Mouse (Mus musculus) lung, postnatal 25 days (tissue): ENCODE data around the gene Gng2.

Source experiments
- DNase-seq: peaks from one replicate; pipeline ENCODE4 v3.0.0; 2022; ENCODE audit warnings: low spot score

Gng2 gene

GRCm38 (mm10) chr14:19977271-19978024 lies at the start of gene Gng2:
TSS of gene Gng2 (minus strand) at chr14:19977627.
- no peak for DNase-seq

DNA sequence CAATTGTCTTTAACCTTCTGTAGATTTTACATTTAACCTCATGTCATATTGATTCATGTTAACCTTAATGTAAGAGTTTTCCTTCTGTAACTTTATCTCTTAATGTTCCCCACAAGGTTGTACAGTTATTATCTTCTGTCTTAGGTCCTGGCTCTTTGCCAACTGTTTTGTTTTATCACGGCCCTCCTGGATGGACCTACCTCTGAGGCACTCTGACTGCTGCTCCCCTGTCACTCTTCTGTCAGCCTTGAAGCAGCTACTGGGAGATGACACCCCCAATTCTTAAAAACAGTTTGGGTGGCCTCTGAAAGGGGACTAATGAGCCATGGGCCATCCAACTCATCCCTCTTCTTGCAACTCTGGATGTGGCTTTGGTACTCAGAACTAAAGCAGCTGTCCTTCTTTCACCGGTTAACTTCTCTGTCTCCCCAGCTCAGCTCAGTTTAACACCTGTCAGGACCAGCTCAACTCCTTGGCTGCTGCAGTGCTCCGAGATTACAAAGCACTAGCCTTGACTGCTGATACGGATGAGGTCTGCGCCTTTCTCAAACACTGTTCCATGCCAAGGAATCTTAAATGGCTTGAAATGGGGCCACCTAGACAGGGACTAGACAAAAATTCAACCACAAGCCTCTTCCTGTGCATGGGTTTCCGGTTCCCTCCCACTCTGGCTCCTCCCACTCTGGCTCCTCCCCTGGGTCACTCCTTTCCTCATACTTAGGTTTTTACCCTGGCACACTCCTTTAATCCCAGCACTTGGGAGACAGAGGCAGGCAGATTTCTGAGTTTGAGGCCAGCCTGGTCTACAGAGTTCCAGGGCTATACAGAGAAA lies 47.7 kb upstream of the Gng2 start:
- DNase-seq = no peak

- no peak for DNase-seq
Measured at GRCm38 (mm10) chr14:20023939-20024338, 46.5 kb upstream of the Gng2 start.

- no peak for DNase-seq
Measured at GRCm38 (mm10) chr14:20019486-20019885, 42.1 kb upstream of the Gng2 start.

GRCm38 (mm10) chr14:20012506-20013275 lies 35.3 kb upstream of the Gng2 start:
- DNase-seq = no peak

- no peak for DNase-seq
Measured at GRCm38 (mm10) chr14:20007446-20007845, 30.0 kb upstream of the Gng2 start.

- DNase-seq = no peak
Measured at GRCm38 (mm10) chr14:20004777-20005289, 27.4 kb upstream of the Gng2 start.

DNA sequence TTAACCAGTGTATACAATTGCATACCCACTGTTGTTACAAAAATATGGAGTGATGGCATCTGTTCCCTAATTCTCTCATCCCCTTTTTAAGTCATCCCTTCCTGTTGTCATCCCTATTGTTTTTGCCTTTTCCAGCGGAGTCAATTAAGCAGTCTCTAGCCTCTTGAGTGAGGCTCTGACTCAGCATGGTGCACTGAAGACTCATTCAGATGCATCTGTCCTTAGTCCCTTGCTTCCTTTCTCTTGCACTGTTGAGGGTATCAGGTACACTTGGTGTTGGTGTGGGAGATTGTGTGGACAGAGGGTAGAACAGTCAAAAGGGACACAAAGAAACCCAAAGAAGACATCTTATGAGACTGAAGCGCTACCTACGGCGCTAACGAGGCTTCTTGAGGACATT lies 19.4 kb upstream of the Gng2 start:
- DNase-seq = no peak

- no peak for DNase-seq
Measured at GRCm38 (mm10) chr14:19995943-19996342, 18.5 kb upstream of the Gng2 start.

DNA sequence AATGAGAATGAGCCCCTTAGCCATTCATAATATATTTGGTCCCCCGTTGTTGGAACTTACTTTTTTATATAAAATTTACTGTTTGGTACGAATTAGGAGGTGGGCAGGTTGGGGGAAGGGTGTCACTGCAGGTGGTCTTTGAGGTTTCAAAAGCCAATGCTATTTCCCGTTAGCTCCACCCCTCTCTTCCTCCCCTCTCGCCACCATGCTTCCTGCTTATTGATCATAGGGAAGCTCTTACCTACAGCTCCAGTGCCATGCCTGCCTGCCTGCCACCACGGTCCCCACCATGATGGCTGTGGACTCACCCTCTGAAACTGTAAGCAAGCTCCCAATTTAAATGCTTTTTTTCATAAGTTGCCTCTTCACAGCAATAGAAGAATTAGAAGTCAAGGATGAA lies 16.6 kb upstream of the Gng2 start:
- DNase-seq = no peak

GRCm38 (mm10) chr14:19993570-19993883 lies 16.1 kb upstream of the Gng2 start:
- DNase-seq = no peak

- no peak for DNase-seq
Measured at GRCm38 (mm10) chr14:19992873-19993569, 15.6 kb upstream of the Gng2 start.

GRCm38 (mm10) chr14:19991861-19992260 lies 14.4 kb upstream of the Gng2 start:
- DNase-seq = no peak

DNA sequence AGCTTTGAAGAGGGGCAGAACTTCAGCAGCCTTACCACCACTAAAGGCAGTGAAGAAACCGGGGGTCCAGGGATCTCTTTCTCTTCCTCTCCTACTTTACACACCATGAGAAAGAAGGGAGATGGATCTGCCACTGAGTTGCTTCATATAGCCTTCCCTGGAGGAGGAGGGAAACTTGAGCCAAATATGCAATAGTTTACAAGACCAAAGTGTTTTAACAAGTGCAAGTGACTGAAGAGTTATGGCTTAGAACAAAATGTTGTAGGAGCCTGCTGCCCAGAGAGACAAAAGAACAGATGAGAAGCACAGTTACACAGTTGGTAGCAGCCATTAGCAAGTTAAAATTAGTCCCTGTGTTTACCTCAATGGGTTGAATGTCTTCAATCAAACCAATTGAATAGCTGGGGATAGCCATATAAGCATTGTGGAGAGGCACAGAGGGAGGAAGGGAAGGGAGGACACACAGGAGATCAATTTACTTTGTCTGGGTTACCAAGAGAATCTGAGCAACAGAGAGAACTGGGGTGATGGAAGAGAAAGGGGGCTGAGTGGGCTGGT lies 13.1 kb upstream of the Gng2 start:
- DNase-seq = no peak

- DNase-seq = no peak
Measured at GRCm38 (mm10) chr14:19988410-19988809, 11.0 kb upstream of the Gng2 start.

DNA sequence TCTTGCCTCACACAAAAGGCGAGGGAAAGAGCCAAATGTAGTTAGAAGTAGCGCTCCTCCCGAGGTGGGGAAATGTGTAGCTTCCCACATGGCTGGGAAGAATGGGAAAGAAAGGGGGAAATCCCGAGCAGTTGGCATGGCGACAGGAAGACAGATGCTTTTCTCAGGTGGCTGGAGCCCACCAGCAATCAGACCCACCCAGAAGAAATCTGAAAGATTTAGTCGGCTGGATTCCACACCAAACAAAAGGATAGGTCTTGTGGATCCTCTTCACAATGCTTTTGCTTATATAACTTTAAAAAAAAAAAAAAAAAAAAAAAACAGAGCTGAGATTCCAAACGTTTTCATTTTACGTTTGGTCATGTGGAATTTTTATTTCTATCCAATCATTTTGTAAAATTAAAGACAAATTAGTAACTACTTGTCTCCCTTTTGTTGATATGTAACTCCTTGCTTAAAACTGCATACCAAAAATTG lies 10.0 kb upstream of the Gng2 start:
- DNase-seq = no peak

DNA sequence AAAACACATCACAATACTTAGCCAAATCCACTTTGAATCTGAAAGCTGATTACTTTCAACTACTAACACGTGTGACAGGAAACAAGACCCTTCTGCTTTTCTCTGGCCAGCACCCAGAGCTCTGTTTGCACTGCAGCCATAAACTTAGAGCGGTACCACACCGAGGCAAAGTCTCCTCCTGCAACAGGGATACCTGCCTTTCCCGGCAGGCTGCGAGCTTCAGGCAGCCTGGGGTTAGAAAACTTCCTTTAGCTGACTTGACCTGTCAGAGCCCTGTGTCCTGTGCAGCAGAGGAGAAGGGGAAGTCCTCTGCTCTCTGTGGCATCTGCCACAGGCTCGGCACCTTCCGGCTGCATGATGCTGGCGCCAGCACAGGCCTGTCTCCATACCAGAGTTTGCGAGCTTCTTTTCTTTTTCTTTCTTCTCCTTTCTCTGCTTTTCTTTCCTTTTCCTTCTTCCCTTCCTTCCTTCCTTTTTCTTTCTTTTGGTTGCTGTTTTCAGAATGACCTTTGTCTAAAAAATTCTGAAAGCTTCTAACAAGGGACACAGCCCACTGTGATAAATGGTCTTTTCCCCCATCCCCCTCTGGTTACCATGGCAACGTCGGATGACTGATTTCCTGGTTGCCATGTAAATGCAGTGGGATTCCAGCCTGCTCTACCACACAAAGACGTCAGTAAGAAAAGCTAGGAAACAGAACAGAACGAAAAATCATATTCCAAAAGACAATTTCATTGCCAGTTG lies 9.4 kb upstream of the Gng2 start:
- peak; percentile 39 for DNase-seq

DNA sequence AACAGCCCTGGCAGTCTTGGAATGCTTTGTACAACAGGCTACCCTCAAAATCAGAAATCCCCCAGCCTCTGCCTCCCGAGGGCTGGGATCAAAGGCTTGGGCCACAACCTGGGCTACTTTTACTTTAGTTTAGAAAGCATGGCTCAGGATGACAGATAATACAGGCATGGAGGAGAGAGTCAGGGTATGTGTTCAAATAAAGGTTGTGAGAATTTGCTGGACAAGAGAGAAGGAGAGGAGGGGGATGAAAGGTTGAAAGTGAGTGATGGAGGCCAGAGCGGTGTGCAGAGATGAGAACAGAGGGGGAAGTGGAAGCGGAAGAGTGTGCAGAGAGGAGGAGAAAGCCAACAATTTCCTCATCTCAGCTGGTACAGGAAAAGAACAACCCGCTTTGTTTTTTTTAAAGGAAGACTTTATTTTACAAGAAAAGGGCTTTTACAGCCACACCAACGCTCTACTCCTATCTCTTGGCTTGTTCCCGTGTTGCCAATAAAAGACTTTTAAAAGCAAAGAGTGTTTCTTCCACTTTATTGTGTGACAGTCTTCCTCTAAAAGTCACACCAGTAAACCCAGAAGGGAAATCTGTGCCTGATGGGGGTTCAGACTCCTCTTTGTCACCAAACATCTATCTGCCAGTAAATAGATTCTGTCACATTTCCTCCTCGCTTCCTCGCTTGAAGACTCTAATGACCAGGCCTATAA lies 8.6 kb upstream of the Gng2 start:
- peak; percentile 22 for DNase-seq

- DNase-seq = peak; percentile 77
Measured at GRCm38 (mm10) chr14:19985107-19985911, 7.9 kb upstream of the Gng2 start.
